Mouse (Mus musculus): ENCODE data around the gene Slamf6.
"Not testable (repeated sequence)": the region's sequence is repeated elsewhere in the genome, so short reads cannot be mapped to it uniquely, and the experiment has no call there.

Gene Slamf6

DNA sequence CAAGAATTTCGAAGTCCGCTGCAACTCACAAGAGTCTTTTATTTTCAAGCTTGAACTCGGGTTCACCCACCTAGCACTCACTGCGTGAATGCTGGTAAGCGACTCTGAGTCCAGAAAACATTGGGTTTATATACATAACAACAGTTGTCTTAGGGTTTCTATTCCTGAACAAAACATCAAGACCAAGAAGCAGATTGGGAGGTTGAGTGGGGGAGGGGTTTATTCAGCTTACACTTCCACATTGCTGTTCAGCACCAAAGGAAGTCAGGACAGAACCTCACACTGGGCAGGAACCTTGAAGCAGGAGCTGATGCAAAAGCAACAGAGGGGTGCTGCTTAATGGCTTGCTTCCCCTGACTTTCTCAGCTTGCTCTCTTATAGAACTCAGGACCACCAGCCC lies 43.4 kb downstream of the Slamf6 start:
- DNase-seq = no peak

DNA sequence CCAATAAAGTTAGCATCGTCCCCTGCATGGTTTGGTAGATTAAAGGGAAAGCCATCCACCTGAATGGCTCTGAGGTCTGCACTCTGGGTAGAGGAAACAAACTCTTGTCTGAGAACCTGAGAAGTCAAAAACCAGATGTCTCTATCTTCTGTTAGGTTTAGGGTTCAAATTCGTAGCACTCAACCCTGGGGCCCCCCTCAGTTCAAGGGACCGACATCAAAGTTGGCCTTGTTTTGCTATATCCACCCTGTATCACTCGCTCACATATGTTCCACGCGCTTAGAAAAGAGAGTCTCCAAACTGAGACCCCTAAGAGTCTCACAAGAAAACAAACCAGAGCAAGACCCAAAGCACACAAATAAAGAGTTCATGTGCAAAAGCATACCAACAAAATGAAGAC lies 44.4 kb downstream of the Slamf6 start:
- no peak for DNase-seq

DNA sequence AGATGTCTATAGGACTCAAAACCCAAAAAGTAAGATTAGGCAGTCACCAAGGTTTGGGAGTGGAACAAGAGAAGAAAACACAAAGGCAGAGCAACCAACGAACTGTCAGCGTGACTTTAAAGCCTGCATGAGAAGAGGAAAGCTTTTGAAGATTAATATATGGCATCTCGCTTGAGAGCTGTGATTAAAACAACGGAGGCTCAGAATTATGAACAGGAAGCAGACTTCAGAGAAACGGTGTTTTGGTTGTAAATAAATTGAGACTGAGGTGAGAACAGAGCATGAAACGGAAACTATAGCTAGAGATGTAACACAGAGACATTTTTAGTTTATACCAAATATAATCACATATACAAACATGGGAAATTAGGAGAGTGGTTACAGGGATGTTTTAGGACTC lies 46.3 kb downstream of the Slamf6 start:
- no peak for DNase-seq

DNA sequence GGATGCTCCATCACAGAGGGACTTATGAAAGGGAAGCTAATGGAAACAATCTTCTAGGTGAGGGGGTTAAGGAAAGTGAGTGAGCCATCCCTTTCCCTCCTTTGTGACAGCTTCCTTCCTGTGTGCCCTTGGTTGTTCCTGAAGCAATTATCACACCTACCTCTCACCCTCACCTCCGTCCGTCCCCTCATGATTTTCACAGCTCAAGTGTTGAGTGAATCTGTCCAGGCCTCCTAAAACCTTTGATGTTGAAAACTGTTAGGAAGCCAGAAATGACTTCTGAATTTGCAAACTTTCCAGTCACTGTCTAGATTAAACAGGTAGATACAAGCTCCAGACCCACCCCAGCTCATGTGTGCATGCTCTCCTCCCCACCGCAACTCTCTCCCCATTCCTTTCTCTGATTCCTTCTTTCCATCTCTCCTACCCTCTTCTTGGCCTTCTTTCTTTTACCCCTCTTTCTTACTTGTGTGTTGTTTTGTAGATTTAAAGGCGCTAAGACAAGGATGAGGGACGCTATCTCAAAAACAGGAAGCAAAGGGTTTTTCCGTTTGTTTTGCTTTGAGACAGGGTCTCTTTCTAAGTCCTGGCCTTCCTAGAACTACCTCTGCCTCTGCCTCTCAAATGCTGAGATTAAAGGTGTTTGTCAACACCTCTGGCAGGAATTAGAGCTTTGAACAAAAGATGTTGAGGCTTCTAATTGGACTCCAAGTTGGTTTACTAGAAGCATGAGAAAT lies 48.9 kb downstream of the Slamf6 start:
- DNase-seq = no peak

DNA sequence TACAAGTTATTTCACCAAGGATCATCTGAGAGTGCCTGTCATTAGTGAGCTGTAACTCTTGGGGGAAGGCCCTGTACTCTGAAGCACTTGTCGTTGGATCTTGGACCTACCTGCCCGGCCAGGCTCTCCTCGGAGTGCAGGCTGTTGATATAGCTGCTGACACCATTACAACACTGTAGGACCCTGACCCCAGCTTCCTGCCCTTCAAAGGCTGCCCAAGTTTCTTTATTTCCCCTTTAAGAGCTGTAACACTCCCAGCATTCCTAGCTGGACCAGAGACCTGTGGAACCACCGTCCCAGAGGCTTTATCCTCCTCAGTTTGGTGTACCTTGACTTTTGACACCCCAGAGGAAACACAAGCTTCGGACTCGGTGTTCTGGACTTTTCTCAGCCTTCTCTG lies 51.9 kb downstream of the Slamf6 start:
- no peak for DNase-seq

DNA sequence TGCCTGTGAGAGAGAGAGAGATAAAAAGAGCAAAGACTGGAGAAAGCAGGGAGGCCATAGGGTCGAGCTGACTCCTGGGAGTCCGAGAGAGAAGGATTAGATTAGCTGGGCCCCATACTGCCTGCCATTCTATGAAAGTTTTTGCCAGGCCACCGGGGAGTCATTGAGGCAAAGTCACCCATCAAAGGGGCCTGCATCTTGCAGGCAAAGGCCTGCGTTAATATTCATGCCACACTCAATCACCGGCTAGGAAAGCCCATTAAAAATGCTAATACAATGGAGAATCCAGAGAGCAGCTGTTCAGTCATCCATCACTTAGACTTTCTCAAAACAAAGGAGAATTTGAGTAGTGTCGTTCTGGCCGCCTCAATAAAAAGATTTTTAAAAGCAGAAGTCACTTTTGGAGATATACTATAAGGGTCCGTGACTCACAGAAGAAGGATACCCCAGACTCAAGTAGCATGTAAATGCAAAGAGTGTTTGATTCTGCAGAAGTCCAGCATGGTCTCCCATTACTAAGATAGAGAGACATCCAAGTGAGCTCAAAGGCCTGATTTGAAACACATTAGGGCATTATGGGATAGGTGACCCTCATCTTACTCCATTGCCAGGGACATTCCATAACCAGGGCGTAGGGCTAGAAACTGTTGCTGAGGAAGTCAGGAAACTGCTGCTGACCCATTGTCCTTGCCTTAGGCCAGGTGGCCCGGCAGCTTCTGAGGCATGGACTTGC lies 53.7 kb downstream of the Slamf6 start:
- no peak for DNase-seq

DNA sequence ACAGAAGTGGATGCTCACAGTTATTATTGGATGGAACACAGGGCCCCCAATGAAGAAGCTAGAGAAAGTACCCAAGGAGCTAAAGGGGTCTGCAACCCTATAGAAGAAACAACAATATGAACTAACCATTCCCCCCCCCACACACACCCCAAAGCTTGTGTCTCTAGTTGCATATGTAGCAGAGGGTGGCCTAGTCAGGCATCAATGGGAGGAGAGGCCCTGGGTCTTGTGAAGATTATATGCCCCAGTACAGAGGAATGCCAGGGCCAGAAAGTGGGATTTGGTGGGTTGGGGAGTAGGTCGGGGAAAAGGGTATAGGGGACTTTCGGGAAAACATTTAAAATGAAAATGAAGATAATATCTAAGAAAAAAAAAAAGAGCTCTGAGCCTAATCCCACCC lies 57.0 kb downstream of the Slamf6 start:
- not testable (repeated sequence) for DNase-seq

DNA sequence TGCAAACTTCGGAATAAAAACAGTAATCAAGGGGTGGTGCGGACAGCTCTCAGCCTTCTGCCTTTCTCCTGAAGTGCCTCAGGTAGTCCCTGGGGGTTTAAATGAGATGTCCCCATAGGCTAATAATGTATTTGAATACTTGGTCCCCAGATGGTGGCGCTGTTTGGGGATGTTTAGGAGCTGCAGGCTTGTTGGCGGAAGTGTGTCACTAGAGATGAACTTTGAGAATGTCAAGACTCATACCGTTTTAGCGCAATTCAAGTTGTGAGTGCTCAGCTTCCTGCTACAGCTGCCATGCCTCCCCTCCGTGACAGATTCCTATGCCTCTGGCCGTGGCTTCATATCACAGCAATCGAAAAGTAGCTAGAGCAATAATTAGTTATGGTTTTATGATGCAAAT lies 58.1 kb downstream of the Slamf6 start:
- DNase-seq = no peak

DNA sequence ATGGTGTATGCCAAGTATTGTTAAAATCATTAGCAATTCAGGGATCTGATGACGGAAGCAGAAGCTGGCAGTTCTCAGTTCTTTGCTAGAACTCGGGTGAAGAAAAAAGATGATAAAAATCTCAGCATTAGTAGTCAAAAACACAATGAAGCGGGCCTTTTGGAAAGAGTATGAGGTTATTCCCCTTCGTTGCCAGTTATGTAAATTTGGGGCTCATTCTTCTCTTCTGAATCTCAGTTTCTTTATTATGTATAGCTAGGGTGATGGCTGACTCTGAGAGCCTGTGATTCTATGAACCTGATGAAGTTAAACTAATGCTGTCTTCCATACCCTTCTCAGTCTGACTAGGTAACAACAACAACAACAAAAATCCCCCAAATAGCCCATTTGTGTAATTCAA lies 58.5 kb downstream of the Slamf6 start:
- DNase-seq = no peak

DNA sequence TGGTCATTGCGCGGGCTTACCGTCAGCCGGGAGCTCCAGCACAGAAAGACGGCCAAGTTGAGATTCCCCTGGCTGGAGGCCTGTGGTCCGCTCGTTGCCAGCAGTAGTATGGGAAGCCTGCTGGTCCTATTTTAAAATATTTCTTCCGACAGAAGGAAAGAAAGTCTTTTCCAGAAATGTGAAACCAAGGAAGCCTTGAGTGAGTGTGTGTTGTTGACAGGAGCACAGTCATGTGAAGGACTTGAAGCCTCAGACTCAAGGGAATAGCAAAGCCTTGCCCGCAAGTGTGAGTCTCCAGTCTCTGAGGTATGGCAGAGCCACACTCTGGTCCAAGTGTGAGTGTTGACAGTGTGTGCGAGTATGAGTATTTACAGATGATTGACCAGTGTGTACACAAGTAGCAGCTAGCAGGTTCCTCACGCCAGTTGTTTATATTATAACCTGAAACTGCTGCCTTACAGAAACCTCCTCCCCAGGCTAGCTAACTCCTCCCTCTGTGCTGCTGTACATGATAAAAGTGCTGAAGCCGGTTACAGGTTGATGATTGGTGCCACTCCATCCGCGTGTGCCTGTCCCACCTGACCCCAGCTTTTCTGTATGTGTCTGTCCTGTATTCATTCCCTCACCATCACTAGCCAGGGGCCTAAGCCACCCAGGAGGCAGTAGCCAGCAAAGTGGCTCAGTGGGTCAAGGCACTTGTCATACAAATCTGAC lies 59.7 kb downstream of the Slamf6 start:
- no peak for DNase-seq

DNA sequence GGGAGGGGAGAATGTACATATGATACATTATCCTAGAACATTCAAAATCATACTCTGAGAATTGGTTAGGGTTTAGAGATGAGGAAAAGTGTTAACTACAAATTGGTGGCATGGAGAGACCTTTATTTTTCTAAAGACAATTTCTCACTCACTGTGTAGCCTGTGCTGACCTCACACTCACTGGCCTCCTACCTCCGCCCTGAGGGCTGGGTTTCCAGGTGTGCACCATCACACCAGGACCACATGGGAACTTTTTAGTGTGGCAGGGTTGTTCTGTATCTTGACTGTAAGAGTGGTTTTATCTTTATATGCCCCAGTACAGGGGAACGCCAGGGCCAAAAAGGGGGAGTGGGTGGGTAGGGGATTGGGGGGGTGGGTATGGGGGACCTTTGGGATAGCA lies 60.6 kb downstream of the Slamf6 start:
- DNase-seq = no peak

DNA sequence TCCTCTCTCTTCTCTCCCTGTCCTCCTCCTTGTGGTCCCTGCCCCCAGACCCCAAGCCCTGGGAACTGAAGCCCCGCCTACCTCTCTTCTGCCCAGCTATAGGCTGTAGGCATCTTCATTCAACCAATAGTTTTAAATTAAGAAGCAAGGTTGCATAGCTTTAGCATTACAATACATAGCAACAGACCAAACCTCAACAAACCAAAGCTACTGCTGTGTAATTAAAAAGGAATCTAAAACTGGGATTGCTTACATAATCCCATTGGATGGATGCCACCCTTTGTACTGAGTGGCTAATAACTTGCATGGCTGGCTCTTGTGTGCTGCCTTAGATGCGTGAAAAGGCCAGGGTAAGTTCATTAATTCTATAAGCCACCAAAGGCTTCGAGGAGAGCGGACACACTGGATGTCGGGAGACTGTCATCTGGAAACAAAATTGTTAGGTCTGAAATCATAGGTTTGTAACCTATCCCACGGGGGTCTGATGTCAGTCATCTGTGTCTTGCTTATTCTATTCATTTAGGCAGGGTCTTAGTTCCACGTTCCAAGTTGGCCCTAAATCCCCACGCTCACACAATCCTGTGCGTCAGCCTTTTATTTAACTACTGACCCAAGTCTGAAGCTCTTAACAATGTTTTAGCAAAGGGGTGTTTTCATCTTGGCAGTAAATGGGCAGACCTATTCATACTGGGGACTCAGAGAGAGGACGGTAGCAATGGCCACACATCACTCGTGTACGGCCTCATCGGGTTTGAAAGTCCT lies 62.8 kb downstream of the Slamf6 start:
- no peak for DNase-seq

DNA sequence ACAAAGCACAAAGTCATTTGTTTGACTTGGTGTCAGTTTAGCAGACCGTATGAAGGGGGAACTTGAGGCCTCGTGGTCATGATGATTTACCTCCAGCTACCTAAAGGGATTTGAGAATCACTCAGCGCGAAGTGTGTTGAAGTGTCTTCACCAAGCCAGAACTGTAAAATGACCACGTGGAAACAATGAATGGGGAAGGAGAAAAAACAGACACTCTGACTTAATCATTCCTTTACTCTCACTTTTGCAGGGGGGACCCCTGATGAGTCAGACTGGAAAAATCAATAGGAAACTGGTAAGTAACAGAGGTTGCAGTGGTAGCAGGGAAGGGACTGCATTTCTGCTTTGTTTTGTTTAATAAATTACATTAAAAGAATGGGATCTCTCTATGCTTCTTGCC lies 64.9 kb downstream of the Slamf6 start:
- DNase-seq = no peak

DNA sequence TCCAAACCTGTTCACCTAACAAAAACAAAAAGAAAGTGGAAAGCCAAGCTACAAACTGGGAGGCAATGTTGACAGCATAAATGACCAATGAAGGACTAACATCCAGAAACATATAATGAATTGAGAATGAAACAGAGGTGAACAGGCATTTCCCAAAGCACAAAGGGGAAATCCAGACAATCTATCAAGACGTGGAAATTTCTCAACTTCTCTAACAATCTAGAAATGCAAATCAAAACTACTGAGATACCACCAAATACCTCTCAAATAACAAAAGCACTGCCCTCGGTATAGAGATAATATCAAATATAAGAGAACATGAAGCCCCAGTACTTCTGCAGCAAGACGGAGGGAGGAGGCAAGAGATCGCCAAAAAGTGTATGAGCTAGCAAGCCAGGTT lies 65.4 kb downstream of the Slamf6 start:
- no peak for DNase-seq

DNA sequence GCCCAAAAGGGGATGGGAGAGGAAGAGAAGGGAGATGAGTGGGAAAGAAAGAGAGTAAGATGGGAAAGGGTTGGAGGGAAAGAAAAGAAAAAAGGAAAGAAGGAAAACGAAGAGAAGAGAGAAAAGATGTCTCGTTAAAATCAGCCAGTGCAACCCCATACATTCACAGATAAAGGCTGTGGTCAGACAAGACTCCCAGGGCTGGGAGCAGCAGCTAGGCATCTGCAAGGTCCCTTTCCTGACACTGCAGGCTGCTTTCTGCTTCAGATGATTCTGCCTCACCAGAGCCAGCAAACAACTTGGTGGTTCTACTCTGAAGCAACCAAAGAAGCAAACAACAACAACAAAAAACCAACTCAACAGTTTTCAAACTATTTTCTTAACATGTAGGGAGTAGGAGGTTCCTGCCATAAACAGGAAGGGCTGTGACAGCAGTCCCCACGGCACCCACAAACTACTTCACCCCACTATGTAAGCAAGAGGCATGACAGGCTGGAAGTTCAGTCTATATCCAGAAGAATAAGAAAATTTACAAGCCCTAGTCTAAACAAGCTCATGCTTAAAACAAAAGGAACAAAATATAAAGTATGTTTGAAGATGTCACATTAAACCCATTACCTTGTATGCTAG lies 66.2 kb downstream of the Slamf6 start:
- DNase-seq = no peak

DNA sequence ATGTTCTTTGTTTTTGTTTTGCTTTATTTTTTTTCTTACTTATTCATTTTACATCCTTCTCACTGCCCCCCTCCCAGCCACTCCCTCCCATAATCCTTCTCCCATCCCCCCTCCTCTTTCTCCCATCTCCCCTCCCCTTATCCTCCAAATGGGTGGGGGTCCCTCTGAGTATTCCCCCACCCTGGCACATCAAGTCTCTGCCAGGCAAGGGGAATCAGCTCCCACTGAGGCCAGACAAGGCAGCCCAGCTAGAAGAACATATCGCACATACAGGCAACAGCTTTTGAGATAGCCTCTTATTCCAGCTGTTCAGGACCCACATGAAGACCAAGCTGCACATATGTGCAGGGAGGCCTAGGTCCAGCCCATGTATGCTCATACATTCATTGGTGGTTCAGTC lies 66.8 kb downstream of the Slamf6 start:
- DNase-seq = no peak

DNA sequence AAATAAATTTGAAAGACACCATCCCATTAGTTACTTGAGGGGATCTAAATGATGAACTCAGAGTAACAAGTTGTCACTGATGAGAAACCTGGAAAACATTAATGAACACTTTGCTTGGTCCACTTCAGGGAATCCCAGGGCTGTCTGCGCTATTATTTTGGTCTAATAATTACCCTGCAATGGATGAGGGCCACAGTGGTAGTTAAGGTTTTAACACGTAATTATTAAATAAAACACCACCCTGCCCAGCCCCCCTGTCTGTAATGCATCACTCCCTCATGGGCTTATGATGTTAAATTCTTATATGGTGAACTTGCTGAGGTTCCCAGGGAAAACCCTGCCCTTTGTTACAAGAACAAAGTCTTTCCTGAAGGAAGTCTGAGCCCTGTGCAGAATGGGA lies 74.6 kb downstream of the Slamf6 start:
- no peak for DNase-seq

DNA sequence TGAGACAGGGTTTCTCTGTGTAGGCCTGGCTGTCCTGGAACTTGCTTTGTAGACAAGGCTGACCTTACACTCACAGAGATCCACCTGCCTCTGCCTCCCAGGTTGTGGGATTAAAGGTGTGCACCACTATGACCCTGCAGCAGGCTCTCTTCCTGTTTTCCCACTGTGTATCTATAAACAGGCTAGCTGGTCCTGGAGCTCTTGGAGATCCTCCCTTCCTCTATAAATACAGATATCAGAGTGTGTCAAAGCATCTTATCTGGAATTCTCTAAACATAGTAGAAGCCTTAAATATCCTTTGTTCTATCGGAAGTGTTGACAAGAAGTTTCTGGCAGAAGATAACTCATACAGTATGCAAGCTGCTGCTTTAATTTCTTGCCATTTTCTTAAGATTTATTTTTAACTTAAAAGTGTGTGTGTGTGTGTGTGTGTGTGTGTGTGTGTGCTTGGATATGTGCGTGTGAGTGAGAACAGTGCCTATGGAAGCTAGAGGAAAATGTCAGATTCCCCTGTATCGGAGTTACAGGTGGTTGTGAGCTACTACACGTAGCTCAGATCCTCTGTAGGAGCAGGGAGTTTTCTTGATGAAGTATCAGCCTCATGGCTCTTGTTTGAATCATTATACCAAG lies 75.7 kb downstream of the Slamf6 start:
- no peak for DNase-seq

DNA sequence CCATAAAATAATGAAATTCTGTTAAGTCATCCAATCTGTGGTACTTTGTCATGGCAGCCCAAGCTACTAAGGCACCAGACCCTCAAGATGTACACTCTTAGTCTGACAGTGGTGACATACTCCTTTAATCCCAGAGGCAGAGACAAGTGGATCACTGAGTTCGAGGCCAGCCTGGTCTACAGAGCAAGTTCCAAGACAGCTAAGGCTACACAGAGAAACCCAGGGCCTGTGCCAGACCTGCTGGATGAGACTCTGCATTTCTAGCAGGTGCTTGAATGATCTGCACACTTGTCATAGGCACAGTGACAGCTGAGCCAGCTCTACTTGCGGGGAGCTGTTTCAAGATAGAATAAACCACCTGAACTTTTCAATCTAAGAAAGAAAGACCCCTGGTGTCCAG lies 77.2 kb downstream of the Slamf6 start:
- no peak for DNase-seq

DNA sequence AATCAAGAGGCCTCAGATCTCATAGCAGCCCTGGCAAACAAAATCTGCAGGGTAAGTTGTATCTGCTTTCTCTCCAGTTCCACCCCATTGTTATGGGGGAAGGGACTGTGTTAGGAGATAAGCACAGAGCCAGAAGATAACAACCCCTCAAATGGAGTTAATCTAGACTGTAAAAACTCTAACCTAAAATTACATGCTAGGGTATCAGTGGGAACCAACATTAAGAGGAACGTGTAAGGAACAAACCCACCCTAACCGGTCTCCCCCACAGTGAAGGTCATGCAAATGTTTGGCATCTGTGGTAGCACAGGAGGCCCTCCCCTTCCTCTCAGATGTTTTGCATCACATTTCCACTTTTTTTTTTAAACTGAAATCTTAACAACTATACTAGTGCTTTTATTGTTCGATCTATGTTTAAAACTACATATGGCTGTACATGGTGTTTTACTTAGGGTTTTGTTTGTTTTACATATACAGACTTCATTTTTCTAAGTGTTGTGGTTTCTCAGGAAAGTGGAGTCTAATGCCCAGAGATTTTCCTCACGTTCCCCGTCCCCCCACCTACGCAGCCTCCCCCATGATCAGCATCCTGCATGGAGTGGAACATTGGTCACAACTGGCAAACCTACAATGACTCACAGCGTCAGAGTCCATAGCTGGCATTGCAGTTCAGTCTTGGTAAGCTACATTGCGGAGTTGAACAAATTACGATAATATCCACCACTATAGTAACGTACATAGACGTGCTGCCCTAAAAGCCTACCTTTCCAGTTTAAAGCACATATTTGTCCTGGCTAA lies 77.8 kb downstream of the Slamf6 start:
- DNase-seq = no peak

DNA sequence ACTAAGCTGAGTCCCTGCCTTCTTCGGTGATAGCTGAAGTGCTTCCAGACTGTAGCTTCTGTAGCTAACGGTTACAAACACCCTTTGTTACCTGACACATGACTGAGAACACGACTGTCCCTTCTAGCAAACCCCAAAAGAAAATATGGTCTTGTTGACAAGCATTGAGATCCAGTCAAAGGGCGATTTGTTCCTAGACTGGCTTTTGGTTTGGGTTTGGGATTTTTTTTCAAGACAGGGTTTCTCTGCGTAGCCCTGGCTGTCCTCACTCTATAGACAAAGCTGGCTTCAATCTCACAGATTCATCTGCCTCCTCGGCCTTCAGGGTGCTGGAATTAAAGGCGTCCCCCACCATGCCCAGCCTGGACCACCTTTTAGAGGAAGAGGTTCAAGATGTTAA lies 79.4 kb downstream of the Slamf6 start:
- DNase-seq = no peak
